Mouse (Mus musculus) urinary bladder, adult 2 months (tissue): ENCODE results near the gene Pramel1. TPM values are rescaled to one million over a fixed set of nuclear protein-coding genes. Genes with fewer than 3 reads are reported as not detected.

Source experiments
- polyA plus RNA-seq: library from polyadenylated mRNA; depleted of rRNA; stranded (reverse); fragments of >200 nt; gene quantifications from 2 replicates; pipeline ENCODE4 v1.2.3, GENCODE M21; 2012; rRNA removed

Pramel1 gene
- polyA plus RNA-seq, 1 experiment = not detected

Other genes starting within 250 kb of the Pramel1 start
- gene Prdm2, start 181.4 kb upstream of the Pramel1 start, polyA plus RNA-seq = 12.1 and 18.0 TPM in 2 replicates
- 64.0 and 72.1 TPM in 2 replicates for gene Pdpn, start 94.9 kb upstream of the Pramel1 start, polyA plus RNA-seq
- 0.04 TPM in 1 of 2 replicates, not detected in the other for gene Lrrc38, start 44.7 kb upstream of the Pramel1 start, polyA plus RNA-seq
- gene Pramef8, start 18.0 kb downstream of the Pramel1 start, polyA plus RNA-seq = 9.2 and 10.6 TPM in 2 replicates
- gene Oog4, start 55.9 kb downstream of the Pramel1 start, polyA plus RNA-seq = not detected in 2 replicates
- gene Gm13043, start 116.9 kb downstream of the Pramel1 start, polyA plus RNA-seq = not detected in 2 replicates
- not detected in 2 replicates for gene Gm13040, start 141.5 kb downstream of the Pramel1 start, polyA plus RNA-seq
- gene BC080695, start 157.3 kb downstream of the Pramel1 start, polyA plus RNA-seq = not detected in 2 replicates
- not detected in 2 replicates for gene Gm13057, start 157.3 kb downstream of the Pramel1 start, polyA plus RNA-seq
- gene Gm13083, start 220.6 kb downstream of the Pramel1 start, polyA plus RNA-seq = not detected in 2 replicates